Mouse (Mus musculus) C2C12 (cell line): ENCODE measurements around the gene Mapkapk3. TPM values are rescaled to one million over a fixed set of nuclear protein-coding genes. Genes with fewer than 3 reads are reported as not detected.

ENCODE experiments used
- H3K27me3 ChIP-seq: one replicate; pipeline ENCODE4 v1.6.1; 2011; ENCODE audit not compliant: control insufficient read depth, insufficient read depth, insufficient read length
- H3K36me3 ChIP-seq: one replicate; pipeline ENCODE4 v1.6.1; 2011; ENCODE audit not compliant: control insufficient read depth, insufficient read depth
- H3K4me3 ChIP-seq: one replicate; pipeline ENCODE4 v1.5.1; 2011; ENCODE audit warnings: mild to moderate bottlenecking, control low read depth; ENCODE audit not compliant: poor library complexity, insufficient read depth, severe bottlenecking
- H3K79me2 ChIP-seq: one replicate; pipeline ENCODE4 v1.6.1; 2011; ENCODE audit not compliant: control insufficient read depth, insufficient read depth
- H3K79me3 ChIP-seq: one replicate; pipeline ENCODE4 v1.6.1; 2011; ENCODE audit warnings: low read depth, control low read depth
- H3ac ChIP-seq: one replicate; pipeline ENCODE3; 2011; ENCODE audit warnings: low read depth; ENCODE audit not compliant: control insufficient read depth, insufficient read length
- CEBPB ChIP-seq: IDR thresholded peaks from one replicate; pipeline ENCODE4 v1.6.1; 2011; ENCODE audit warnings: low read depth, mild to moderate bottlenecking, control low read depth, moderate library complexity
- CTCF ChIP-seq: IDR thresholded peaks from one replicate; pipeline ENCODE4 v1.5.1; 2011; ENCODE audit not compliant: control insufficient read depth, insufficient read depth, insufficient read length
- FOSL1 ChIP-seq: IDR thresholded peaks from one replicate; pipeline ENCODE4 v1.8.0; 2011; ENCODE audit warnings: mild to moderate bottlenecking, low read length; ENCODE audit not compliant: poor library complexity, insufficient read depth, severe bottlenecking
- MAX ChIP-seq: IDR thresholded peaks from one replicate; pipeline ENCODE4 v1.6.1; 2011; ENCODE audit warnings: mild to moderate bottlenecking, control low read depth
- MYOD1 ChIP-seq: IDR thresholded peaks from one replicate; pipeline ENCODE4 v1.6.1; 2011; ENCODE audit warnings: low read depth; ENCODE audit not compliant: control insufficient read depth, insufficient read length
- MYOG ChIP-seq: IDR thresholded peaks from one replicate; pipeline ENCODE4 v1.6.1; 2011; ENCODE audit not compliant: control insufficient read depth, insufficient read length; ENCODE audit errors: extremely low read depth
- USF1 ChIP-seq: IDR thresholded peaks from one replicate; pipeline ENCODE4 v1.6.1; 2011; ENCODE audit warnings: low read depth, mild to moderate bottlenecking, control low read depth, moderate library complexity
- polyA plus RNA-seq: library from polyadenylated mRNA; unstranded; fragments of >200 nt; fragmentation: generic; extraction: Trizol; gene quantifications from one replicate; pipeline ENCODE4 v1.2.1, GENCODE M21; 2012; ENCODE audit warnings: missing spikeins

Mapkapk3 gene
- polyA plus RNA-seq, 1 experiment = 5.3 TPM

DNA sequence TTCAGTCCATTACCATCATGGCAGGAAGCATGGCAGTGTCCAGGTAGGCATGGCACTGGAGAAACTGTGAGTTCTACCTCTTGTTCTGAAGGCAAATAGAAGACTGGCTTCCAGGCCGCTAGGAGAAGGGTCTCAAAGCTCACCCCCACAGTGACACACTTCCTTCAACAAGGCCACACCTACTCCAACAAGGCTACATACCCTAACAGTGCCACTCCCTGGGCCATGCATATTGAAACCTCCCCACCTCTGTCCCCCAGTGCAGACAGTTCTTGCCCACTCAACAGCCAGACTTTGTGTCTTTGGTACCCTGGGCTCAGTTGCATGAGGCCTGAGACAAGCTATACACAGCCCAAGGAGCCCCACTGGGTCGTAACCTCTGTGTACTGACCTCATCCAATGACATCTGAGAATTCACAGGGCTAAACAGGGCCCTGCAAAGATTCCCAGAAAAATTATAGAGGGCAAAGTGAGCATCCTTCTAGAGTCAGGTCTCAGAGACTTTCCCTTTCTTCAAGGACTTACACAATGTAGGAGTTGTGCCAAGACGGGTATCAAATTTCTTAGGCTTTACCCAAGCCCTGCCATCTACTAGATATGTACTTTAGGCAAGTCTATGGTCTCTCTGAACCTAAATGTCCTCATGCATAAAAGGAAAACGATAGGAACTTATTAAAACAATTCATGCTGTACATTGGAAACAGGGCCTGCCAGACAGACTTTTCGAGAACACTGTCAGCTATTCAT is 8.3 kb downstream of the Mapkapk3 start:
- H3K79me3 ChIP-seq = no peaks in the 10 kb centered on the region
- H3K27me3 ChIP-seq = no peaks in the 10 kb centered on the region
- no peaks in the 10 kb centered on the region for H3K79me2 ChIP-seq
- TF ChIP-seq MYOD1 (no peak), MYOG (no peak), FOSL1 (no peak), CTCF (no peak), USF1 (no peak), MAX (no peak), CEBPB (no peak)
- no peak overlapping the region for H3ac ChIP-seq
- no peaks in the 10 kb centered on the region for H3K36me3 ChIP-seq
- no peak overlapping the region for H3K4me3 ChIP-seq

GRCm38 (mm10) chr9:107280322-107281027 is 9.2 kb downstream of the Mapkapk3 start:
- Histone ChIP-seq H3K4me3 (no peak overlapping the region), H3K36me3 (no peaks in the 10 kb centered on the region), H3K27me3 (no peaks in the 10 kb centered on the region), H3K79me2 (no peaks in the 10 kb centered on the region), H3K79me3 (no peaks in the 10 kb centered on the region), H3ac (no peak overlapping the region)
- TF ChIP-seq USF1 (no peak), MYOD1 (no peak)

- H3K4me3 ChIP-seq = no peak overlapping the region
- H3K79me2 ChIP-seq = no peaks in the 10 kb centered on the region
- H3K36me3 ChIP-seq = no peaks in the 10 kb centered on the region
- H3K79me3 ChIP-seq = no peaks in the 10 kb centered on the region
- H3K27me3 ChIP-seq = no peaks in the 10 kb centered on the region
- peak; percentile 75 for TF ChIP-seq MYOD1
- no peak for TF ChIP-seq CTCF
- no peak for TF ChIP-seq USF1
- no peak for TF ChIP-seq MAX
- no peak overlapping the region for H3ac ChIP-seq
Measured at GRCm38 (mm10) chr9:107279378-107280321, 10.0 kb downstream of the Mapkapk3 start.

GRCm38 (mm10) chr9:107278527-107279377 is 10.9 kb downstream of the Mapkapk3 start:
- no peak overlapping the region for H3ac ChIP-seq
- no peak overlapping the region for H3K4me3 ChIP-seq
- H3K79me2 ChIP-seq = no peaks in the 10 kb centered on the region
- H3K36me3 ChIP-seq = no peaks in the 10 kb centered on the region
- H3K27me3 ChIP-seq = no peaks in the 10 kb centered on the region
- H3K79me3 ChIP-seq = no peaks in the 10 kb centered on the region
- peak; percentile 16 for TF ChIP-seq MAX
- TF ChIP-seq FOSL1 = no peak
- TF ChIP-seq MYOD1 = peak; percentile 7

GRCm38 (mm10) chr9:107278126-107278525 is 11.6 kb downstream of the Mapkapk3 start:
- H3K4me3 ChIP-seq = no peak overlapping the region
- TF ChIP-seq FOSL1 (no peak), USF1 (no peak), MYOG (no peak), MAX (no peak), MYOD1 (no peak), CTCF (no peak), CEBPB (no peak)

More at GRCm38 (mm10) chr9:107278126-107278525, 11.6 kb downstream of the Mapkapk3 start:
- Histone ChIP-seq H3ac (no peak overlapping the region), H3K79me3 (no peaks in the 10 kb centered on the region), H3K27me3 (no peaks in the 10 kb centered on the region), H3K36me3 (no peaks in the 10 kb centered on the region), H3K79me2 (no peaks in the 10 kb centered on the region)
